Mouse (Mus musculus) spleen, adult 2 months (tissue): ENCODE results near the gene Cst13. TPM values are rescaled to one million over a fixed set of nuclear protein-coding genes. Genes with fewer than 3 reads are reported as not detected.
"Not testable (repeated sequence)": the region's sequence is repeated elsewhere in the genome, so short reads cannot be mapped to it uniquely, and the experiment has no call there.

Experiments
- DNase-seq, 2 experiments: peaks; one replicate each; pipeline versions ENCODE4 v3.0.0 to v3.0.0-alpha.2; 2012 to 2021; ENCODE audit warnings: low spot score in 2 of 2, low read depth in 1 of 2
- H3K27ac ChIP-seq: fragments of 200-500 bp; 2 replicates; pipeline ENCODE4 v1.5.1; 2012; ENCODE audit warnings: low read length, inconsistent platforms; ENCODE audit not compliant: insufficient read depth
- H3K27me3 ChIP-seq: fragments of 200-500 bp; 2 replicates; pipeline ENCODE4 v1.6.1; 2012; ENCODE audit warnings: mild to moderate bottlenecking, moderate library complexity, low read length, inconsistent platforms; ENCODE audit not compliant: control insufficient read depth, insufficient read depth
- H3K36me3 ChIP-seq: fragments of 200-500 bp; 2 replicates; pipeline ENCODE4 v1.6.1; 2012; ENCODE audit warnings: mild to moderate bottlenecking, low read length, inconsistent platforms; ENCODE audit not compliant: control insufficient read depth, insufficient read depth
- H3K4me1 ChIP-seq: fragments of 200-500 bp; 2 replicates; pipeline ENCODE4 v1.6.1; 2011; ENCODE audit warnings: inconsistent platforms; ENCODE audit not compliant: control insufficient read depth, insufficient read depth, insufficient read length
- H3K4me3 ChIP-seq: fragments of 200-500 bp; 2 replicates; pipeline ENCODE4 v1.5.1; 2011; ENCODE audit warnings: mild to moderate bottlenecking, inconsistent platforms; ENCODE audit not compliant: insufficient read depth, insufficient read length; ENCODE audit errors: extremely low read depth
- CTCF ChIP-seq: fragments of 200-500 bp; IDR thresholded peaks from 2 replicates; pipeline ENCODE4 v1.5.1; 2011; ENCODE audit warnings: mild to moderate bottlenecking, inconsistent platforms; ENCODE audit not compliant: insufficient read depth, insufficient read length, insufficient replicate concordance; ENCODE audit errors: extremely low read depth
- POLR2A ChIP-seq: fragments of 200-500 bp; IDR thresholded peaks from 2 replicates; pipeline ENCODE4 v1.6.1; 2011; ENCODE audit warnings: low read depth, low read length, inconsistent platforms
- WGBS: fragments of 180-500 bp; shearing (Covaris S2); methylation state at CpG from one replicate; pipeline ENCODE4 v1.1.7; 2018; 5-methylcytosine and 5-hydroxymethylcytosine counted together
- polyA plus RNA-seq: library from polyadenylated mRNA; depleted of rRNA; stranded (reverse); fragments of >200 nt; gene quantifications from 2 replicates; pipeline ENCODE4 v1.2.3, GENCODE M21; 2012; rRNA removed

Gene Cst13
- not detected in 2 replicates for polyA plus RNA-seq

- Histone ChIP-seq H3K27ac (no peak within 1 kb of the TSS), H3K4me3 (no peak within 1 kb of the TSS), H3K36me3 (no peaks in the 10 kb centered on the region), H3K4me1 (no peaks in the 10 kb centered on the region), H3K27me3 (no peaks in the 10 kb centered on the region)
- TF ChIP-seq POLR2A: no peak
- TF ChIP-seq CTCF: no peak
- DNase-seq: no peak
These were observed at the start of gene Cst13 for GRCm38 (mm10) chr2:148819909-148820308. TSS of gene Cst13 (plus strand) at chr2:148820081.

- not testable (repeated sequence) for H3K4me1 ChIP-seq, H3K4me3 ChIP-seq, H3K27ac ChIP-seq, H3K27me3 ChIP-seq, H3K36me3 ChIP-seq, DNase-seq
- WGBS: 87% methylated on average over 4 of the region's 4 CpGs
These were observed 48.5 kb upstream of the Cst13 start, which contains the start of gene Cst11 for GRCm38 (mm10) chr2:148771397-148771796. TSS of gene Cst11 (minus strand) at chr2:148771497.

GRCm38 (mm10) chr2:148781709-148782108, 38.2 kb upstream of the Cst13 start, which contains the start of gene 8030411F24Rik:
TSS of gene 8030411F24Rik (plus strand) at chr2:148782009.
- Histone ChIP-seq H3K36me3 (no peaks in the 10 kb centered on the region), H3K27me3 (no peaks in the 10 kb centered on the region), H3K4me3 (no peak within 1 kb of the TSS), H3K27ac (no peak within 1 kb of the TSS), H3K4me1 (no peaks in the 10 kb centered on the region)
- WGBS: 47% methylated on average over 1 of the region's 1 CpGs
- no peak for DNase-seq
- no peak for TF ChIP-seq POLR2A
- no peak for TF ChIP-seq CTCF

DNA sequence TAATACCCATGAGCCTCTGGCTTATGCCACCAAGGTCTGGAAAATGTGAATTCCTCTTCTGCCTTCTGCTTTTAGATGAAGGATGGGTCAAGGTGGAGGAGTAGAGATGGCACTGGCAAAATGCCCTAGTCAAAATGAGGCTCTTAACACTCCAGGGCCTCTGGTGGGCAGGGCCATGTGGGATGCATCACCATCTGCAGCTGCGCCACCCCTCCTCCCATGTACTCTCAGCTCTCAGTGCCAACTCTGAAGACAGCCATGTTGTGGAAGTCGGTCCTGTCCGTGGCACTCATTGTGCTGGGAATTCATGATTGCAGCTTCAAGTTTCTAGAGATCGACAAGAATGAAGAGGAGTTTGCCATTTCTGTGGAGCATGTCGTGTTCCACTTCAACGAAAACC, 30.7 kb upstream of the Cst13 start, which contains the start of gene Cst12:
Gene Cst12, plus strand, starts transcription at position 220 of the 400 bp plus-strand sequence.
- WGBS: 89% methylated on average over 6 of the region's 6 CpGs

DNA sequence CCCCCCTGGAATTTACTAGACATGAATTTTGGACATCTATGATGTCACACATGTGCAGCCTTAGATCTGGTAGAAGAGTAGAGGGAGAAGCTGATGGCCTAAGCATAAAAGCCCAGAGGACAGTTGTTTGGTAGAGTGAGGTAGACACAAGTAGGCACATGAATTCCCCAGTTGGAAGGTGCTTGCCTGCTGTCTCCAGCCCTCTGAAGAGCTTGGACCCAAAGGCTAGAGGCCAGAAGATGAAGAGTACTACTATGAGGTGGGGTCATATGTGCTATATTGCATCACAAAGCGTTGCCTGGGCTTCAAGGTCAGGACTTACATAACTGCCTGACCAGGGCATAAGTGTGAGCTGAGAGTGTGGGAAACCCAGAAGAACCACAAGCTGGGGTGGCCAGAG, 21.4 kb upstream of the Cst13 start, which contains the start of gene Cst8:
Gene Cst8, plus strand, starts transcription at position 301 of the 400 bp plus-strand sequence.
- Histone ChIP-seq H3K36me3 (no peaks in the 10 kb centered on the region), H3K27me3 (no peaks in the 10 kb centered on the region), H3K4me3 (no peak within 1 kb of the TSS), H3K4me1 (no peaks in the 10 kb centered on the region), H3K27ac (no peak within 1 kb of the TSS)
- no peak for DNase-seq
- TF ChIP-seq CTCF: no peak
- no peak for TF ChIP-seq POLR2A
- 70% methylated on average over 1 of the region's 1 CpGs for WGBS

More for the DNA sequence above, 30.7 kb upstream of the Cst13 start, which contains the start of gene Cst12:
- Histone ChIP-seq H3K36me3 (no peaks in the 10 kb centered on the region), H3K4me3 (no peak within 1 kb of the TSS), H3K27me3 (no peaks in the 10 kb centered on the region), H3K4me1 (no peaks in the 10 kb centered on the region), H3K27ac (no peak within 1 kb of the TSS)
- DNase-seq: no peak
- TF ChIP-seq POLR2A: no peak
- TF ChIP-seq CTCF: no peak

GRCm38 (mm10) chr2:148801491-148801921, 18.4 kb upstream of the Cst13 start:
- Histone ChIP-seq H3K36me3 (no peaks in the 10 kb centered on the region), H3K4me1 (no peaks in the 10 kb centered on the region), H3K27me3 (no peaks in the 10 kb centered on the region), H3K27ac (no peak overlapping the region), H3K4me3 (no peak overlapping the region)
- 16% methylated on average over 3 of the region's 3 CpGs for WGBS
- TF ChIP-seq POLR2A (no peak), CTCF (no peak)
- no peak for DNase-seq

DNA sequence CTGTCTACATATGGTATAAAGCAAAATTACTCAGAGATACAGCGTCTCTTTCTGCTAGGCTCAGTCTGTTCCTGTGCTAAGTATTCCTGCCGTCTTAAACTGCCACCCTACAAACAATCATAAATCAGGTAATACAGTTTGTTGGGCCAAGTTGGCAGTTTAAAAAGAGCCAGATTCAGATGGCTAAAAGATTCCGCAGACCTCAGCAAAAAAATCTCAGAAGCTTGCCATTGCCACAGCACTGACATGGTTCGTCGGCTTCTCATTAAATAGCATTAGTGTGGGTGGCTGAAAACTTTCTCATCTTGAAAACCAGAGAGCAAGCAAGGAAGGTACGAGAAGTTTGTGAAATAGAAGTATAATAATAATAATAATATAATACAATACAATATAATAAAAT, 13.2 kb upstream of the Cst13 start:
- Histone ChIP-seq H3K4me3 (no peak overlapping the region), H3K27me3 (no peaks in the 10 kb centered on the region), H3K36me3 (no peaks in the 10 kb centered on the region), H3K4me1 (no peaks in the 10 kb centered on the region), H3K27ac (no peak overlapping the region)
- no peak for DNase-seq
- 74% methylated on average over 6 of the region's 6 CpGs for WGBS
- no peak for TF ChIP-seq POLR2A
- TF ChIP-seq CTCF: no peak

DNA sequence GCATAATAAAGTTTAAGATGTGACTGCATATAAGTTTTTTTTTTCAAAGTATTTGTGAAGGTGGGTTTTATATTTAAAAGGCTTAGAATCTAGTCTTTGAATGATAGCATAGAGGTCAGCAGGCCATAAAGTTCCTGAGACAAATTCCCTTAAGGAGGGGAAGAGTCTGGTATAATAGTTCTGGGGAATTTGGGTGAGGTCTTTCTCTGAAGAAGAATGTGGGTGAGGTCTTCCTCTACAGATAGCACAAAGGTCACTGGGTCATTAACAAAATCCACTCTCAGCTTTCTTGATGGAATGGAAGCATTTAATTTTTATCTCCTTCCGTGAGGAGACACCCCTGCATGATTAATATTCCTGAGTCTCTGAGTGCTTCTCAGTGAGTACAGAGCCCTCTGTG, 6.1 kb downstream of the Cst13 start:
- WGBS: 74% methylated on average over 1 of the region's 1 CpGs
- no peaks in the 10 kb centered on the region for H3K36me3 ChIP-seq

More for the DNA sequence above, 6.1 kb downstream of the Cst13 start:
- TF ChIP-seq POLR2A (no peak), CTCF (no peak)
- H3K4me1 ChIP-seq: no peaks in the 10 kb centered on the region
- H3K27me3 ChIP-seq: no peaks in the 10 kb centered on the region
- no peak for DNase-seq
- no peak overlapping the region for H3K27ac ChIP-seq
- H3K4me3 ChIP-seq: no peak overlapping the region
